Comparison of ENCODE assay signal across 8 mouse cellular contexts in genomic region chr11:67052321-67052952, GRCm38 (mm10). TPM values are rescaled to one million over a fixed set of nuclear protein-coding genes. Genes with fewer than 3 reads are reported as not detected.
DNase-seq lines count a peak whose midpoint lies in the region; ATAC-seq lines count a peak whose summit lies in the region.

Adprm (minus strand) TSS chr11:67052594.
Sco1 (plus strand) TSS chr11:67052670.

- DNase-seq in adipocyte (ENCODE audit: low spot score) = peak; percentile 94
- DNase-seq in embryo, embryonic 10 days (ENCODE audit: low spot score) = peak; percentile 96
- peak; percentile 80 for DNase-seq in gastrocnemius, postnatal 10 days
- DNase-seq in induced T-regulatory cell, adult 2 months (ENCODE audit: low read depth) = peak; percentile 91
- peak; percentile 68 to 87 for DNase-seq in left cerebral cortex, adult 9 months (ENCODE audit: low spot score in 2 of 2)
- peak; percentile 79 for DNase-seq in right cerebral cortex, postnatal 14 days
- DNase-seq in urinary bladder, postnatal 36 days (ENCODE audit: low spot score in 2 of 2) = peak; percentile 86 to 91

- ATAC-seq in megakaryocyte progenitor cell, adult 5-6 weeks (replicated peaks; ENCODE audit: poor library complexity) = peak; percentile 94

RNA-seq across cellular contexts. Expression of gene Adprm, which starts in this region (rescaled TPM):
- total RNA-seq in gastrocnemius, postnatal 10 days (2021) = 10 to 100 TPM in 1 of 2 experiments, 1 to 10 TPM in 1; 8.0 to 11.9 TPM
- 45.6 and 55.3 TPM in 2 replicates for total RNA-seq in megakaryocyte progenitor cell, adult 5-6 weeks (2015)
- total RNA-seq in megakaryocyte progenitor cell, adult 5-6 weeks (2017) = 29.0 and 38.4 TPM in 2 replicates

RNA-seq across cellular contexts. Expression of gene Sco1, which starts in this region (rescaled TPM):
- 10 to 100 TPM in 1 of 2 experiments, 1 to 10 TPM in 1; 9.8 to 11.4 TPM for total RNA-seq in gastrocnemius, postnatal 10 days (2021)
- 16.4 and 17.4 TPM in 2 replicates for total RNA-seq in megakaryocyte progenitor cell, adult 5-6 weeks (2015)
- 32.8 and 47.5 TPM in 2 replicates for total RNA-seq in megakaryocyte progenitor cell, adult 5-6 weeks (2017)

Comparison
In these comparisons a context has a peak if more than half of its experiments do, and no peak if none do; other contexts are left out.
1. Peak in every context shown above with its lines: DNase-seq and ATAC-seq.